Mouse (Mus musculus) induced T-regulatory cell, adult 2 months (primary cell): Measurements from ENCODE around the gene Arl15.

Experiments
- DNase-seq: peaks from one replicate; pipeline ENCODE4 v3.0.0-alpha.2; 2012; ENCODE audit warnings: low read depth

Gene Arl15

DNA sequence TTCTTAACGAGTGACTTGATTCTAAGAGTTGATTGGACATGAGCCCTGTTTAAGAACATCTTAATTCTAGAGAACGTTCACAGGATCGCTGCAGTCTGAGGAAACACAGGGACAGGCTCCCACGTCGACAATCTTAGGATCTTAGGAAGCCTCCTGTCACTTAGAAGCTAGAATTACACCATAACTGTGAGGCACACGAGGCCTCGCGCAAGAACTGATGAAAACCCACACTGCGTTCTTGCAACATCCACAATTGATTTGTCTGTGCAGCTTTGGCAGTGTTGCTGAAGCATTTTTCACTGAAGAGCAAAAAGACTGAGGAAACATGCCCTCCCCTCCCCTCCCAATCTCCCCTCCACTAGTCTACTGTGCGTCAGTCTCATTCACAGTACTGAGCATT is 196.4 kb downstream of the Arl15 start:
- no peak for DNase-seq

DNA sequence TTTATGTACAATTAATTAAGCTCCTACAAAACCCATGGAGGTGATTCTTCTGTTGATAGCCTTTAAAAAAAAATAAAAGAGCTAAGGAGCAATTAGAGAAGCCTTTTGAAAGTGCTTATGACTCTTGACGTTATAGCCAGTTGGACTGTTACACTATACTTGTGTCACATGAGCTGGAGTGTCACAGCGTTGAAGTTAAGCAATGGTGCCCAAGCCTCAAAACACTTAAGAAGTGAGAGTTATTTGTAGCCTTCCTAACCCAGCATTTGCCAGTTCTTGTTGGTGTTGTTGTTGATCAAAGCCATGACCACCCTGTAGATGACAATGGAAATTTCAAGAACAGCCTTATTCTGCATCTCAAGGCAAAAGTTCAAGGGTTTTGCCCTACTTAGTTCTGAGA is 198.8 kb downstream of the Arl15 start:
- no peak for DNase-seq

DNA sequence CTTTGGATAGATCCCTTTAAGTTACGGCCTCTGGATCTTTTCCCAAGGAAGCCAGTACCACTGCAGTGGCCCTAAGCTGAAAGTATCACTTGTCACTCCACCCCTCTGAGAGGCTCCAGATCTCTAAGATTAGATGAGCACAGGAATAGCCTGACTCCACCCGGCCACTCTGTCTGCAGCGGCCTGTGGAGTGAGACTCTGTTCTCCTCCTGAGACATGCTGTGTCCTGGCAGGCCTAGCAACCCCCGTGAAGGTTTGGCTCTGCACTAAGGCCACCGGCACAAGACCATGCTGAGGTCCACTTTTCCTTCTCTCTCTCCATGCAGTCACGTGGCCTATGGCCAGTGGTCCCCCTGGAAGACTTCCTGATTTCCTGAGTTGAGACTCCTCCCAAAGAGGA is 200.3 kb downstream of the Arl15 start:
- DNase-seq, result no peak

DNA sequence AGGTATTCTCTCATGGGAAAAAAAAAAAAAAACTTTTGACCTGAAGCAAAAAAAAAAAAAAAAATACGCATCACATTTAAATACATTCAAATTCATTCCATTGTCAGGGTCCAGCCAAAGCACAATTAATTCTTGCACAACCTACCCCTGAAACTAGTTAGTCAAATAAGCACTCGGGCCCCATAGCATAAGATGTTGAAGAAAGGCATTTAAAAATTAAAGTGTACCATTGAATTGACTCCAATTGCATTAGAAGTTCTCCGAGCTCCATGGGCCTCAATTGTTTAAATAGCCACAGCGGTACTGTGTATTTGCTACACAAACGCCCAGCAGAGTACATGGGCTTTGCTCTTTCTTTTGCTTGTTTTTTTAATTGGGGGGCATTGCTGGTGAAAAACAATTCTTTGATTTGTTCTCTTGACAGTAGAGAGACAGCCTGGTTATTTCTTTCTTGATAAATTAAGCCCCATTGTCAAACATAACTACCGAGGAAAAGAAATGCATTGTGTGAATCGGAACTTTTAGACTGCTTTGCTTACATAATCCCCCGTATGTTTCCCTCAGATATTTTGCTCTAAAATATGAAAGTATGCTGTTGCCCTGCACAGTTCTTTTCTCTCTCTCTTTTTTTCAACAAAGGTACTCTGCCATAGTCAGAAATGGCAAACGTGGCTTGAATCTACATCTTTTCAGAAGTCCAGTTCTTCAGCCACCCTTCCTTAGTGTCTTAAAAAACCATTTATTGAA is 201.4 kb downstream of the Arl15 start:
- no peak for DNase-seq

DNA sequence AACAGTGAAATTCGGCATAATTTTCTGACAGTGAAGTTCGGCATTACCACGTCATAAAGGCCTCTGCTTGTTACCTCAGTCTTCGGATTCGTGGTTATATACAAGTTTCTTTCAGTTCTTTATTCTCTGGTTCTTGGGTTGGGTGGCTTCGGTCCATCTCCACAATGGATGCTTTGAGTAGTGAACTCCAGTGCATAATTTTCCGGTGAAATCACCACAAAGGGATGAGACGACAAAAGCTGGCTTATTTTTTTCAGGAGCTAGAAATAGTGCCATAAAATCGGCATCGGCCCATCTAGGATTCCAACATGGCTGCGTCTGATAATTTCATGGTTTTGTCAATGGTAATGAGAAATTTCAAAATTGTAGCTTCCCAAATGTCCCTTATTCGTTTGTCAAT is 204.5 kb downstream of the Arl15 start:
- DNase-seq, result no peak

DNA sequence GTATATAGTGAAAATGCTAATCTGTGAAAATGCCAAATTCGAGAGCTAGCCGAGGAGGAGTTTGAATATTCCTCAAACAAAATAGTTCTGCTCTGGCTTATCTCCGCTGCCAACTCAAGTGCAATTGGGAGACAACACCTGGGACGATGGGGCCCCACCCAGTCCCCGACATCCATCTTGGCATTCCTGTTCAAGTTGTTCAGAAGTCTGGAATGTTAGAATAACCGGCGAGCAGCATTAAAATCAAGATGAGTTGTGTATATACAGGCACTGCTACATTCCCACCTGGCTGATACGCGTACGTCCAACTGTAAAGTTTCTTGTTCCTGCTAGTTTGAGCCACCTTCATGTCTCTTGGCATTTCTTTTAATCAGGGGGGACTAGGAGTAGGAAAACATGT is 209.2 kb downstream of the Arl15 start:
- no peak for DNase-seq

DNA sequence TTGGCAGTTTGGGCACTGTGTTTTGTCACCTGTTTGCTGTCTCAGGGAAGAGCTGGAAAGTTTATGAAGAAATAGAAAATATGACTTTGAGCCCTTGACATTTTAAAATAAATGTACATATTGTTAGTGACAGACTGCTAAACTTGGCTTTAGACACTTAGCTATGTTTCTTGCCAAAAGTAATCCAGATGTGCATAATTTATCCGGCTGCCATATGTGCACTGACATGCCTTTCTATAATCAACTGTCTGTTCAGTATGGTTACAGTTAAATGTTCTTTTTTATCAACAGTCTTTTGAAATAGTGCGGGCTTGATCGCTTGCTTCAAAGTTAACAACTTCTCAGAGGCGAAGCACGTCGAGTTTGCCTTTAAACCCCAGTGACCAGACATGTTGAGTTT is 209.9 kb downstream of the Arl15 start:
- DNase-seq, result no peak

DNA sequence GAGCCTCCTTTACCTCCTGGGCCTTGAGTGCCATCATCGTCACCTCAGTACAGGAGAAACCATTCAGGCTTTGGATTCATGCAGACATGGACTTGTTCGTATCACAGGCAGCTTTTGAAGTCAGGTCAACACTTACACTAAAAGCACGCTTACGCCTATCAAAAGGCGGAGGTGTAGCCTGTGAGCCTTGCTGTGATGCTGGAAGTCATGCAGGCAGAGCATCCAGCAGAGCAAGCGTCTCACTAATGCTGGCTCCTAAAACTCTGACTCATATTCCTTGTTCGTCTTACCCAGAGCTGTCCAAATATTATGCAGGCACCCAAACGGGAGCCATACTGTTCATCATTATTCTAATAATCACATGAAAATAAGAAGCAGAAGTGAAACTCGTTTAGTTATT is 215.5 kb downstream of the Arl15 start:
- no peak for DNase-seq

DNA sequence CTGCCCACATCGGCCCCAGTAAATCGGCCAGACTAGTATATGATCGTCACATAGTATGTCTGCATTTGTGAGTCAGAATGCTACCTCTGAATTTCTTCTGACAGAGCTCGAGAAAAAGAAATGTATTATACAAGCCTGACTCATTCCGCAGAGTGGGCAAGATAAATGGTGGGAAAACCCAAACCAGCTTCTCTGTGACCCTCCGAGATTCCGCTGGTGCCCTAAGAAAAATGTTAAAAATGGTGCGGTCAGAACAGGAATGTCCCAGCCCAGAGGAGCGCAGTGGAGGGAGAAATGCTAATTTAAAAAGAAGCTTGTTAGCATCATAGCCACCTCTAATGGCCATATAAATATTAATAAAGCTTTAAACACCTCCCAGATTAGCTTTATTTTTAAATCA is 216.2 kb downstream of the Arl15 start:
- no peak for DNase-seq

DNA sequence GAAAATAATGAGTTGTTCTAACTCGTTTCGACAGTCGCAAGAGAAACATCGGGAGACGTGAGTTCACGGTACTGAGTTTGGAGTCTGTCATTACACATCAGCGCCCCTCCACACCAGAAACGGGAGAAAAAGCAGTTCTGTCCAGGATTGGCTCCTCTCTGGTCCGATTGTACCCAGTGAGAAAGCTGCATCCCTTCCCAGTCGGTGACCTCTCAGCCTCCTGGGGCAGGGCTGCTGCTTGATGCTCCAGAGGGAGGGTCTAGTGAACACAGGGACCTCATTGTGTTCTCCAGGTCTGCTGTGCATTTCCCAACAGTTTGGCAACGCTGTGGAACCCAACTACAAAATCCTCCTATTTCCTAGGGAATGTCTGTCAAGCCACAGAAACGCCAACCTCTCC is 216.7 kb downstream of the Arl15 start:
- no peak for DNase-seq

DNA sequence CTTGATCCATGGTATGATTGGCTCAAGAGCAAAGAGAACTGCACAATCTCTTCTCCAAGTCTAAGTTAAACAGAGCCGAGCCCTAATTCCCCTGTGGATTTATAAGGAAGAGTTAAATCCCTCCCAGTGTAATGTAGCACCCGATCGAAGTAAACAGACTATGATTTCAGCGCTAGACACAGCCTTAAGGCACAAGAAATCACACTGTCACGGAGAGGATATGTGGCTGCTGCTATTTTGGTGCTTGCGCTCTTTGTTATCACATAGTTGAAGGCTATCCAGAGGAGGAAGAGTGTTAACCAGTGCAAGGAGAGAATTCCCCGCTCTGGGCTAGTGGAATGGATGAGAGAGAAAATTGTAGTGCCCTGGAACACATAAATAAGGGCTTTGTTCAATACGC is 223.6 kb downstream of the Arl15 start:
- DNase-seq, result no peak

DNA sequence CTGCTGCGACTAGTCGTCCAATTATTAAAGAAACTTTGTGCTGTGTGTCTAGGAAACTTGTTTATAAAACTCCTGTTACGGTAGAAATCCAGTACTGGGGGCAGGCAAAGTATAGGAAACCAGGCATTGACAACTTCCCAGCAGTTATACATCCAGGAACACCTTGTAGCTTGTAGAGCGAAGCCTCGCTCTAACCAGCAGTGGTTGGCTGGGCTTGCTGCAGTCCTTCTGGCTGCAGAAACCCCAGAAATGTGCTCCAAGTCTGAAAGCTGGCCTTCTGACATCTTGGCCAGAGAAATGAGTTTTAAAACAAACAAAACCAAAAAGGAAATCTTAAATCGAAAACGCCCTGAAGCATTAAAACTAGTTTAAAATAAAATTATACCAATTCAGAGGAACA is 229.2 kb downstream of the Arl15 start:
- no peak for DNase-seq

DNA sequence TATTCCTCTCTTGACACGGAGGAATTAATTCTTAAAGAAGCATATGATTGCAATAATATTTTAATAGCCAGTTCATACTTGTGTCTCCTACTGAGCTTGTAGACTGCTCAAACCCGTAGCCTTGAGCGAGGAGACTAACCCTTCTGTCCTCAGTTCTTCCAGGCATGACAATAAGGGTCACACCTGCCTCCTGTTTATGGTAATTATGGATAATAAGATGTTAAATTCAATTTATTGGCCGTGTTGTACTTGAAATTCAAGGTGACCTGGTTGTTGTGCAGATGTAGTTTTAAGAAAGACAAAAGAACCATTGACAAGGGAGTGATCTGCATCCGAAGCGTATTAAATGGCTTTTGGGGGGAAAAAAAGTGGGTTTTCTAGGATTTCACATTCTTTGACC is 232.0 kb downstream of the Arl15 start:
- DNase-seq, result no peak

DNA sequence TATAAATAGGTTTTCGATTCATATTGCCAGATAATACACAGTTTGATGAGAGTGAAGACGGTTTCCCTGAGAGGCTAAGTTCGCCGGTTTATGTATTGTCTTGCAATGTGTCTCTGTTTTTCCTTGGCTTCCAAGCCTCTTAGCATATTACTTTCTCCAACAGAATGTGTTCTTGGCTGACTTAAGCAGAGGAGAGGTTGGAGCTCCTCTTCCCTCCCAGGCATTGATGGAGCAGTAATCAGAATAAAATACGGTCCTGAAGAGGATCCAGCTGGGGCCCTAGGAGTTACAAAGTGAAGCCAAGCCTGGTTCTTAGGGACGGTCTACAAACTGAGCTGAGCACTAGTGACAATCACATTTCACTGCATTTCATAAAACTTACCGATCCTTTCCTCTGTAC is 232.4 kb downstream of the Arl15 start:
- no peak for DNase-seq

DNA sequence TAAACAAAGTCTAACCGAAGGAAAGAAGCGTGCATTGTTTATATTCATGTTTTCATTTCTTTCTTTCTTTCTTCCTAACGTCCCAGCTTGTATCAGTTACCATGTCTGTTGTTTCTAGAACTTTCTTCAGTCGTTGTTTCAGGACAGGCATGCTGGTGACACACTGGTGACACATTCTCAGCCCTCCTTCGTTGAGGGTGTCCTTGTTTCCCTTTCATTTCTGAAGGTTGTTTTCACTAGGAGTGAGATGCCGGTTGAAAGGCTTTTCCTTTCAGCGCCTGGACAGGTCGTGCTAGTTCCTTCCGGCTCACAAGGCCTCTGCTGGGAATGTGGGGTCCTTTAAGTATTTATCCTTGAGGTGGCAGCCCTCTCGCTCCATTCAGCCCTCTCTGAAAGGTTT is 253.8 kb downstream of the Arl15 start:
- DNase-seq, result no peak

DNA sequence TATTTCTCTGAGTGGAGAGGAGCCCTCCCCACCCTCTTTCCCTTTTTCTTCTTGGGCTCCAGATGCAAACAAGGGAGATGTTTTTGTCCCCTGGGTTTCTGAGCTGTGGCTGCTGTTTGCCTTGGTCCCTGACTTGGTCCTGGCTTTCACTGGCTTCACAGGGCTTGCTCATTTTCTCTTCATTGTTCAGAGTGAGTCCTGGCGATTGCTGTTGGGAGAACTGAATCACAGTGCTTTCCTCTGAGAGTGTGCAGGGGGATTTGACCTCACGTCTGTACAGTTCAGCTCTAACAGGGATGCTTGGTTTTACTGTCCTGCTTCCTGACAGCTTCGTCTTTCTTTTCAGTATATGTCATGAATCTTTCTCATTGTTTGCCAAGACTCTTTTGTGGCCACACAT is 254.4 kb downstream of the Arl15 start:
- no peak for DNase-seq

DNA sequence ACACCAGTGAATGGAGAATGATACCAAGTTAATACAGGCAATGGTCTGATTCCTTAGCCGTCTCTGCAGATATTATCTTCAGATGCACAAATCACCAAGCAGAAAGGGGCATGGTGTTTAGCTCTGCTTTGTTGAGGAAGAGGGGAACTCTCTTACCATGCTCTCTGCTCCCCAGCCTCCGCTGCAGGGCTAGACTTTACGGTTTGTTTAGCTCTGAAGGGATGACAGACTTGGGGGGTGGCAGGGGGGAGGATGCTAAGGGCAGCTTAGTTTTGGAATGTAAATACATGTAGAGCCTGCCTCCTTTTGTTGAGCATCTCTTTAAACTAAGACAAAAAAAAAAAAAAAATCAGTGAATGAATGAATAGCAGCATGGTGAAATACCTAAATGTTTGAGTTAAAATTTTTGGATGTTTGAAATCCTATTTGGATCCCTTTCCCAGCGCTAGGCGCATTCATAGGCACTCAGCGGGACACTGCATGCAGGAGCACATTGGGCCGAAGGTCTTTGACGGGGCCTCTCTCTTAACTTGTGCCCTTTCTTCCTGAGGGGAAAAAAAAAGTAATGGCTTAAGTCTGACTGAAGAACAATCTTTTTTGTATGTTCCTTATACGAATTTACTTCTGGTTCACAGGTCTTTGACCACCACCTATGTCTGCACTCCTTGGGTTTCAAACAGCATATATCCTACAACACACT is 257.0 kb downstream of the Arl15 start:
- DNase-seq, result no peak

DNA sequence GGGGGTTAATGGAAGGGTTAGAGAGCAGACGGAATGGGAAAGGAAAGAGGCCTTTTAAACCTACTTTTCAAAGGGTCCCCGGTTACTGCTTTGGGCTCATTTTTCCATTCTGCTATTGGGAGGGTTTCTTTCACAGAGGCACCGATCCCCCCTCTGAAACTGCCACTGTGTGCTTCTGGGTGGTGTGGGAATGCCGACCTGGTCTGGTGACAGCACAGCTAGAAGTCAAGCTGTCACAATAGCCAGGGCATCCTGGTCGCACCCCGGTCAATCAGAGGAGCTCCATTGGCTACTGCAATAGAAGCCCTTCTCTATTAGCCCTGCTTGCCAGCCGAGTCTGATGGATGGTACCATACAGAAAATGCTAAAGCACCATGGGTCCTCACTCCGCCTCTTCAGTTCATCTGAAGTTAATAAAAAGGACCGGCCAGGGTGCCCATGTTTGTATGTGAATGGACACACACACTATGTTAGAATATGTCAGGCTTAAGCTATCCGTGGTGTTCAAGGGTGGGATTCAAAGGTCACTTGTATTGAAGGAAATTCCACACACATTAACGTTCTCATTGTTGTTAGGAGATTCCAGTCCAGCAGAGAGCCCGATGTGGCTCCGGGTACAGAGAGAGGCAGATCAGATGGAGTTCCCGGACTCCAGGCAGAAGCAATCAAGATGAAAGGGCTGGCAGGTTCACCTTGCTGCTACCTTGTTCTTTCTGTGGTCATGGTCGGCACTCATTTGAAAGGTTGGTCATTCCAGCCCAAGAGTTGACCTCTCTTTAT is 258.3 kb downstream of the Arl15 start:
- no peak for DNase-seq

DNA sequence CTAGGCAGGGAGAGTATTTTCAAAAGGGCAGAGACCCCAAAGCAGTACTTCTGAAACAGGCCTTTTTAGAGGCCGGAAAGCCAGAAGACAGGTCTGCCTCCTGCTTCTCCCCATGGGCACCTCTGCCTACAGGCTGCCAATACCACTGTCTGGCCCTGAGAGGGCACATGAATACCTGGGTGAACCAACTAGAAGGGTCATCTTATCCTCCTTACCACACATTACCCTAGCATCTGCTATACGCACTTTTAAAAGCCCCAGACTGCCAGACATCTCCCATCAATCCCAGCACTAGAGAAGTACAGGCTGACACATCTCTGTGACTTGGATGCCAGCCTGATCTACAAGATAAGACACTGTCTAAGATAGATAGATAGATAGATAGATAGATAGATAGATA is 259.0 kb downstream of the Arl15 start:
- DNase-seq, result no peak

DNA sequence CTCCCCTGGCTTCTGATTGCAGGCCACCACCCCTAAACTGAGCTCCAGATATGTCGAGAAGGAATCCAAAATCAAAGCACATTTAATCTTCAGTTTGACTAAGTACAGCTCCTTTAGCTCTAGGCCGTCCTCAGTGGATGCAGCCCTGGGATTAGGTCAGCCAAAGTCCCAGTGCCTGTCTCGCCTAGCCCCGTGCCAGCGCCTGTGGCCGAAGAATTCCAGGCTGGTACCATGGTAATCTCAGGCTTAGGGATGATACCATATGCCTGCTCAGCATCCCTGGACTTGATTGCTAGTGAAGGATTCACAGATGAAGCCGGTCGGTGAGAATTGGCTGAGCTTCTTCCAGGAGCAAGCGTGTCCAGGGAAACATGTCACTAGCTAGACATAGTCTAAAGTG is 261.4 kb downstream of the Arl15 start:
- no peak for DNase-seq

DNA sequence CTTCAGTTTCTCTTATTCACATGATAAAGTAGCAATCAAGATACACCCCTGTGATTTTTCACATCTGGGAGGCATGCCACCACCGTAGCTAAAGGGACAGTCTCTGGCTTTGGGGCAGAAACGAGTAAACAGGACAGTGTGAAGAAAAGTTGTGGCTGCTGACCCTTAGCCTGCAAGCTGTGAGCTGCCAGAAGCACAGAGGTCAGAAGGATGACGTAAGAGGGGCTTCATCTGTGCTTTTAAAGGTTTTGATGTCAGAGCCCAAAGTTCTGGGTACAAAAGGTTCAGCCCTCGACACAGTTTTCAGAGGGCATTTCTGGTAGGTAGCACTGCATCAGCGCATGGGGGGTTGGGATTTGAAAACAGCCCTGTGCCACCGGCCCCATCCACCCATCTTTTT is 266.0 kb downstream of the Arl15 start:
- DNase-seq, result no peak

DNA sequence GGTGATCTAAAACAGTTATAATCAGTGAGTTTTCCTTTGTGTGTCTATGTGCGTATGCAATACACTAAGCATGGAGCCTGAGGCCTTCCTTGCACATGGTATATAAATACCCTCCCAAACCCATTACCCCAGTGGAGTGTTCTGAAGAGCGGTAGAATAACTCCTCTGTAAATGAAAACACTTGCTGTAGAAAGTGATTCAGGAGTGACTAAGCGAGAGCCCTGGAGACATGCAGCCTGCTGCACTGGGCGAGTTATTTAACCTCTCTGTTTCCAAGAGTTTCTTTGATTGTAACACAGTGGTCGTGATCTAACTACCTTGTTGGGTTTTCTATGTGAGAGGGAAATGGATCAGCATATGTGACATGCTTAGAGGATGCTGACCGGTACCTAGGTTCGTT is 266.9 kb downstream of the Arl15 start:
- DNase-seq, result no peak

DNA sequence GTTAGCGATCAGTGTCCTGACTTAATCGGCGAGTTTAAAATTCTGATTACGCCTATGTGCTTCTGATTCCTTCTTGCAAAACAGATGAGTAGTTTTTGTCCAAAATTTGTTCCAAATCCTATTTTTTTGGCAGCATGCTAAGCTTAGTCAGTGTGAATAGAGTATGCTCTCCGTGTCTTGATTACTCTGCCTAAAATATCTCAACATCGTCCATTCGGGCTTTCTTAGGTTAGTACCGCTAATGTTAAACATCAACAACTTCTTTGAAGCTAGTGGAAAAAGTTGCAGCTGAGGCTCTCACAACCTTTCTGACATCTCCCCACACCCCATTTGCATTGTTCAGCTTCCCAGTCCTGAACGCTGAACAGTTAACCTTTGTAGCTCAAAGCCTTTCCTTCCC is 269.8 kb downstream of the Arl15 start:
- DNase-seq, result no peak
